Mouse (Mus musculus) forebrain, embryonic 10.5 days (tissue): ENCODE results near the gene Gm43518. TPM values are rescaled to one million over a fixed set of nuclear protein-coding genes. Genes with fewer than 3 reads are reported as not detected.

Experiments used
- DNase-seq: peaks from one replicate; pipeline ENCODE4 v3.0.0-alpha.2; 2017; ENCODE audit warnings: low spot score; ENCODE audit errors: extremely low spot score
- H3K27ac ChIP-seq: fragments of 300-500 bp; sonication (generic); 2 replicates; pipeline ENCODE4 v1.5.1; 2016; ENCODE audit warnings: mild to moderate bottlenecking
- H3K27me3 ChIP-seq: fragments of 300-500 bp; sonication (generic); 2 replicates; pipeline ENCODE4 v1.6.1; 2016; ENCODE audit warnings: mild to moderate bottlenecking; ENCODE audit not compliant: poor library complexity, severe bottlenecking
- H3K36me3 ChIP-seq: fragments of 300-500 bp; sonication (generic); replicated peaks from 2 replicates; pipeline ENCODE4 v1.6.1; 2016; ENCODE audit warnings: mild to moderate bottlenecking, moderate library complexity
- H3K4me1 ChIP-seq: fragments of 300-500 bp; sonication (generic); 2 replicates; pipeline ENCODE4 v1.6.1; 2016
- H3K4me3 ChIP-seq: fragments of 300-500 bp; sonication (generic); 2 replicates; pipeline ENCODE4 v1.5.1; 2016; ENCODE audit warnings: mild to moderate bottlenecking, moderate library complexity
- H3K9me3 ChIP-seq: fragments of 300-500 bp; sonication (generic); 2 replicates; pipeline ENCODE4 v1.6.1; 2016; ENCODE audit warnings: mild to moderate bottlenecking, moderate library complexity
- WGBS: fragments of 180-500 bp; shearing (Covaris S2); methylation state at CpG from one replicate; pipeline ENCODE4 v1.1.7; 2016; 5-methylcytosine and 5-hydroxymethylcytosine counted together
- polyA plus RNA-seq: library from polyadenylated mRNA; unstranded; fragments of >200 nt; fragmentation: Nextera tagmentation; extraction: Ambion mirVana; gene quantifications from 2 replicates; pipeline ENCODE4 v1.2.1, GENCODE M21; 2016

The Gm43518 gene
- polyA plus RNA-seq, 1 experiment from 2014 or later = 1.7 TPM

- H3K36me3 ChIP-seq = no peaks in the 10 kb centered on the region
- no peaks in the 10 kb centered on the region for H3K27me3 ChIP-seq
- no peaks in the 10 kb centered on the region for H3K9me3 ChIP-seq
- H3K4me3 ChIP-seq = no peak overlapping the region
- H3K27ac ChIP-seq = 0 out of 2 replicates have a peak overlapping the region, but pooled peaks have one; percentile 0
- peaks cover 19% of the 10 kb centered on the region for H3K4me1 ChIP-seq
- DNase-seq = no peak
- 87% methylated on average over 9 of the region's 9 CpGs for WGBS
Measured at GRCm38 (mm10) chr5:123985434-123985833, 58.2 kb downstream of the Gm43518 start.

GRCm38 (mm10) chr5:123986925-123987324 is 59.7 kb downstream of the Gm43518 start:
- Histone ChIP-seq H3K9me3 (no peaks in the 10 kb centered on the region), H3K36me3 (no peaks in the 10 kb centered on the region; the same call in 1 of the 2 replicates), H3K4me1 (peaks cover 19% of the 10 kb centered on the region), H3K27ac (no peak overlapping the region), H3K4me3 (no peak overlapping the region), H3K27me3 (no peaks in the 10 kb centered on the region)
- no peak for DNase-seq
- 73% methylated on average over 2 of the region's 2 CpGs for WGBS

GRCm38 (mm10) chr5:123987511-123987910 is 60.3 kb downstream of the Gm43518 start:
- WGBS = 80% methylated on average over 4 of the region's 4 CpGs
- DNase-seq = no peak
- no peak overlapping the region for H3K4me3 ChIP-seq
- H3K27ac ChIP-seq = peak overlapping the region; percentile 22; the same call in 1 of the 2 replicates
- peaks cover 19% of the 10 kb centered on the region for H3K4me1 ChIP-seq
- H3K36me3 ChIP-seq = no peaks in the 10 kb centered on the region; the same call in 1 of the 2 replicates
- H3K27me3 ChIP-seq = no peaks in the 10 kb centered on the region
- H3K9me3 ChIP-seq = no peaks in the 10 kb centered on the region

Other genes starting within 250 kb of the Gm43518 start
- 55.6 and 55.8 TPM in 2 replicates for gene Clip1, start 242.8 kb upstream of the Gm43518 start, polyA plus RNA-seq
- gene Zcchc8, start 206.3 kb upstream of the Gm43518 start, polyA plus RNA-seq = 90.6 and 92.2 TPM in 2 replicates
- gene Rsrc2, start 178.0 kb upstream of the Gm43518 start, polyA plus RNA-seq = 130 and 137 TPM in 2 replicates
- 51.3 and 52.1 TPM in 2 replicates for gene Kntc1, start 177.7 kb upstream of the Gm43518 start, polyA plus RNA-seq
- gene Hcar2, start 61.9 kb upstream of the Gm43518 start, polyA plus RNA-seq = not detected in 2 replicates
- gene Hcar1, start 47.4 kb upstream of the Gm43518 start, polyA plus RNA-seq = not detected in 2 replicates
- 177 and 188 TPM in 2 replicates for gene Denr, start 20.2 kb upstream of the Gm43518 start, polyA plus RNA-seq
- 5.0 and 7.0 TPM in 2 replicates for gene Ccdc62, start 3.3 kb downstream of the Gm43518 start, polyA plus RNA-seq
- 7.7 and 11.1 TPM in 2 replicates for gene Hip1r, start 46.2 kb downstream of the Gm43518 start, polyA plus RNA-seq
- 50.8 and 51.2 TPM in 2 replicates for gene Vps37b, start 104.9 kb downstream of the Gm43518 start, polyA plus RNA-seq
- gene Abcb9, start 168.4 kb downstream of the Gm43518 start, polyA plus RNA-seq = 0.52 and 0.65 TPM in 2 replicates
- 16.8 and 17.8 TPM in 2 replicates for gene Ogfod2, start 184.9 kb downstream of the Gm43518 start, polyA plus RNA-seq
- 136 and 140 TPM in 2 replicates for gene Arl6ip4, start 188.7 kb downstream of the Gm43518 start, polyA plus RNA-seq